Mouse (Mus musculus): ENCODE results near the gene Atpaf2. TPM values are rescaled to one million over a fixed set of nuclear protein-coding genes. Genes with fewer than 3 reads are reported as not detected.

Gene Atpaf2
- polyA plus RNA-seq, 1 experiment = 87.7 TPM

GRCm38 (mm10) chr11:60374481-60374880 is 43.8 kb downstream of the Atpaf2 start:
- Histone ChIP-seq H3K4me1 (ENCODE audit: control insufficient read depth, insufficient read depth, low read length) (no peaks in the 10 kb centered on the region), H3K4me3 (ENCODE audit: control insufficient read depth, low read depth, low read length) (no peak overlapping the region), H3K27me3 (ENCODE audit: control insufficient read depth, insufficient read depth, low read length) (no peaks in the 10 kb centered on the region), H3K36me3 (ENCODE audit: control insufficient read depth, insufficient read depth, low read length) (no peaks in the 10 kb centered on the region), H3K27ac (ENCODE audit: control insufficient read depth, insufficient read depth, low read depth, low read length) (no peak overlapping the region)
- no peak for TF ChIP-seq POLR2A (IDR thresholded peaks at IDR 0.05; ENCODE audit: control insufficient read depth, low read depth, low read length)
- TF ChIP-seq CTCF (IDR thresholded peaks at IDR 0.05; ENCODE audit: control insufficient read depth, insufficient read depth, insufficient replicate concordance, low read depth, low read length) = no peak

GRCm38 (mm10) chr11:60370431-60370830 is 47.8 kb downstream of the Atpaf2 start:
- no peak for TF ChIP-seq POLR2A (IDR thresholded peaks at IDR 0.05; ENCODE audit: control insufficient read depth, low read depth, low read length)
- no peak for TF ChIP-seq CTCF (IDR thresholded peaks at IDR 0.05; ENCODE audit: control insufficient read depth, insufficient read depth, insufficient replicate concordance, low read depth, low read length)
- no peak overlapping the region for H3K4me3 ChIP-seq (ENCODE audit: control insufficient read depth, low read depth, low read length)

GRCm38 (mm10) chr11:60369448-60369847 is 48.8 kb downstream of the Atpaf2 start:
- TF ChIP-seq CTCF (IDR thresholded peaks at IDR 0.05; ENCODE audit: control insufficient read depth, insufficient read depth, insufficient replicate concordance, low read depth, low read length) (no peak), POLR2A (IDR thresholded peaks at IDR 0.05; ENCODE audit: control insufficient read depth, low read depth, low read length) (no peak)

More at GRCm38 (mm10) chr11:60370431-60370830, 47.8 kb downstream of the Atpaf2 start:
- Histone ChIP-seq H3K27me3 (ENCODE audit: control insufficient read depth, insufficient read depth, low read length) (no peaks in the 10 kb centered on the region), H3K4me1 (ENCODE audit: control insufficient read depth, insufficient read depth, low read length) (no peaks in the 10 kb centered on the region), H3K27ac (ENCODE audit: control insufficient read depth, insufficient read depth, low read depth, low read length) (no peak overlapping the region), H3K36me3 (ENCODE audit: control insufficient read depth, insufficient read depth, low read length) (no peaks in the 10 kb centered on the region)

GRCm38 (mm10) chr11:60368909-60369308 is 49.3 kb downstream of the Atpaf2 start:
- Histone ChIP-seq H3K4me1 (ENCODE audit: control insufficient read depth, insufficient read depth, low read length) (no peaks in the 10 kb centered on the region), H3K36me3 (ENCODE audit: control insufficient read depth, insufficient read depth, low read length) (peaks cover 2% of the 10 kb centered on the region; the same call in 1 of the 2 replicates), H3K4me3 (ENCODE audit: control insufficient read depth, low read depth, low read length) (no peak overlapping the region), H3K27me3 (ENCODE audit: control insufficient read depth, insufficient read depth, low read length) (no peaks in the 10 kb centered on the region), H3K27ac (ENCODE audit: control insufficient read depth, insufficient read depth, low read depth, low read length) (no peak overlapping the region)
- TF ChIP-seq CTCF (IDR thresholded peaks at IDR 0.05; ENCODE audit: control insufficient read depth, insufficient read depth, insufficient replicate concordance, low read depth, low read length) (no peak), POLR2A (IDR thresholded peaks at IDR 0.05; ENCODE audit: control insufficient read depth, low read depth, low read length) (no peak)

More at GRCm38 (mm10) chr11:60369448-60369847, 48.8 kb downstream of the Atpaf2 start:
- Histone ChIP-seq H3K27me3 (ENCODE audit: control insufficient read depth, insufficient read depth, low read length) (no peaks in the 10 kb centered on the region), H3K36me3 (ENCODE audit: control insufficient read depth, insufficient read depth, low read length) (peaks cover 2% of the 10 kb centered on the region; the same call in 1 of the 2 replicates), H3K4me1 (ENCODE audit: control insufficient read depth, insufficient read depth, low read length) (no peaks in the 10 kb centered on the region), H3K4me3 (ENCODE audit: control insufficient read depth, low read depth, low read length) (no peak overlapping the region), H3K27ac (ENCODE audit: control insufficient read depth, insufficient read depth, low read depth, low read length) (no peak overlapping the region)

- Histone ChIP-seq H3K27me3 (ENCODE audit: control insufficient read depth, insufficient read depth, low read length) (no peaks in the 10 kb centered on the region), H3K36me3 (ENCODE audit: control insufficient read depth, insufficient read depth, low read length) (peaks cover 2% of the 10 kb centered on the region; the same call in 1 of the 2 replicates), H3K27ac (ENCODE audit: control insufficient read depth, insufficient read depth, low read depth, low read length) (no peak overlapping the region), H3K4me1 (ENCODE audit: control insufficient read depth, insufficient read depth, low read length) (no peaks in the 10 kb centered on the region), H3K4me3 (ENCODE audit: control insufficient read depth, low read depth, low read length) (no peak overlapping the region)
- TF ChIP-seq POLR2A (IDR thresholded peaks at IDR 0.05; ENCODE audit: control insufficient read depth, low read depth, low read length) = no peak
- no peak for TF ChIP-seq CTCF (IDR thresholded peaks at IDR 0.05; ENCODE audit: control insufficient read depth, insufficient read depth, insufficient replicate concordance, low read depth, low read length)
These were observed 51.0 kb downstream of the Atpaf2 start for GRCm38 (mm10) chr11:60367256-60367655.

- Histone ChIP-seq H3K4me1 (ENCODE audit: control insufficient read depth, insufficient read depth, low read length) (no peaks in the 10 kb centered on the region), H3K27me3 (ENCODE audit: control insufficient read depth, insufficient read depth, low read length) (no peaks in the 10 kb centered on the region), H3K36me3 (ENCODE audit: control insufficient read depth, insufficient read depth, low read length) (peaks cover 2% of the 10 kb centered on the region; the same call in 1 of the 2 replicates), H3K27ac (ENCODE audit: control insufficient read depth, insufficient read depth, low read depth, low read length) (no peak overlapping the region), H3K4me3 (ENCODE audit: control insufficient read depth, low read depth, low read length) (no peak overlapping the region)
- TF ChIP-seq CTCF (IDR thresholded peaks at IDR 0.05; ENCODE audit: control insufficient read depth, insufficient read depth, insufficient replicate concordance, low read depth, low read length) (no peak), POLR2A (IDR thresholded peaks at IDR 0.05; ENCODE audit: control insufficient read depth, low read depth, low read length) (no peak)
These were observed 51.8 kb downstream of the Atpaf2 start for GRCm38 (mm10) chr11:60366239-60367019.

GRCm38 (mm10) chr11:60360631-60361201 is 57.5 kb downstream of the Atpaf2 start:
- no peak for TF ChIP-seq POLR2A (IDR thresholded peaks at IDR 0.05; ENCODE audit: control insufficient read depth, low read depth, low read length)
- TF ChIP-seq CTCF (IDR thresholded peaks at IDR 0.05; ENCODE audit: control insufficient read depth, insufficient read depth, insufficient replicate concordance, low read depth, low read length) = no peak

More at GRCm38 (mm10) chr11:60360631-60361201, 57.5 kb downstream of the Atpaf2 start:
- Histone ChIP-seq H3K27ac (ENCODE audit: control insufficient read depth, insufficient read depth, low read depth, low read length) (no peak overlapping the region), H3K27me3 (ENCODE audit: control insufficient read depth, insufficient read depth, low read length) (no peaks in the 10 kb centered on the region), H3K4me3 (ENCODE audit: control insufficient read depth, low read depth, low read length) (no peak overlapping the region), H3K36me3 (ENCODE audit: control insufficient read depth, insufficient read depth, low read length) (peaks cover 4% of the 10 kb centered on the region), H3K4me1 (ENCODE audit: control insufficient read depth, insufficient read depth, low read length) (no peaks in the 10 kb centered on the region)

Measured in testis, adult 2 months (tissue).